Mouse (Mus musculus): Measurements from ENCODE around the gene Lrrc36. TPM values are rescaled to one million over a fixed set of nuclear protein-coding genes. Genes with fewer than 3 reads are reported as not detected.

Gene Lrrc36
- total and polyA plus RNA-seq, 3 experiments = 0.19 to 0.34 (median 0.26) TPM

DNA sequence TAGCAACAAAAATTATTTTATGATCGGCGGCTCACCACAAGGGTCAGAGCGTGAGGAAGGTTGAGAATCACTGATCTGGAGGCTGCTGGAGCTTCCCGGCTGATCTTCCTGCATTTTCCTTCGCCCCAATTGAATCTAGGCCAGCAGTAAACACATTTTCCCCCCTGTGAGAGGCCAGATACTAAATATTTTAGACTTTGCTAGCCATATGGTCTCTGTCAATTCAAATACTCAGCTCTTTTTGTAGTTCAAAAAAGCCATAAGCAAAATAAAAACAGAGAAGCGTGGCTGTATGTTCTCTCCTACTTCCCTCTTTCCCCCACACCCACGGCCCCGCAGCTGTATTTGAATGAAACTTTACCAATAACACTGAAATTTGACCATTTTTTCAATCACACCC is 9.9 kb upstream of the Lrrc36 start:
- peaks cover 4% of the 10 kb centered on the region for H3K9me3 ChIP-seq (replicated peaks; ENCODE audit: low read length)
- no peak for DNase-seq (ENCODE audit: extremely low read depth)
- dilution Hi-C loops (cut with MboI; ENCODE audit: extremely low pct_ligation_motif_present, extremely low pct_unique_long_range_greater_than_20kb, low sequenced_read_pairs) = no loop called here
- H3K9ac ChIP-seq (ENCODE audit: insufficient read depth, low read depth) = no peak overlapping the region
- no peaks in the 10 kb centered on the region for H3K36me3 ChIP-seq (replicated peaks in 1 of 2; ENCODE audit: control insufficient read depth in 1 of 2, insufficient read depth in 1 of 2, low read length in 1 of 2)
- H3K4me2 ChIP-seq (ENCODE audit: insufficient read depth, low read depth, poor library complexity, severe bottlenecking) = no peak overlapping the region
- peaks cover 0 to 13% of the 10 kb centered on the region in 2 experiments; a peak in 2 of 4 replicates for H3K4me1 ChIP-seq (ENCODE audit: control insufficient read depth in 1 of 2, insufficient read depth in 2 of 2)
- no peak overlapping the region for H3K4me3 ChIP-seq (replicated peaks in 1 of 3; ENCODE audit: low read depth in 2 of 3, low read length in 2 of 3, poor library complexity in 1 of 3)
- in situ Hi-C loops (cut with MboI; ENCODE audit: low pct_ligation_motif_present, low pct_unique_long_range_greater_than_20kb, low sequenced_read_pairs) = no loop called here
- H3K27me3 ChIP-seq (replicated peaks) = no peaks in the 10 kb centered on the region
- no peak overlapping the region for H3K27ac ChIP-seq (ENCODE audit: insufficient read depth, low read depth)
- H3K79me2 ChIP-seq (replicated peaks; ENCODE audit: control insufficient read depth, extremely low read depth, insufficient read depth, poor library complexity, severe bottlenecking) = no peaks in the 10 kb centered on the region
- TF ChIP-seq ELF1 (IDR thresholded peaks at IDR 0.05; ENCODE audit: low read depth, low read length) (no peak), IRF4 (IDR thresholded peaks at IDR 0.05; ENCODE audit: low read depth, low read length) (no peak), RAD21 (IDR thresholded peaks at IDR 0.05; ENCODE audit: low read depth, low read length) (no peak)

DNA sequence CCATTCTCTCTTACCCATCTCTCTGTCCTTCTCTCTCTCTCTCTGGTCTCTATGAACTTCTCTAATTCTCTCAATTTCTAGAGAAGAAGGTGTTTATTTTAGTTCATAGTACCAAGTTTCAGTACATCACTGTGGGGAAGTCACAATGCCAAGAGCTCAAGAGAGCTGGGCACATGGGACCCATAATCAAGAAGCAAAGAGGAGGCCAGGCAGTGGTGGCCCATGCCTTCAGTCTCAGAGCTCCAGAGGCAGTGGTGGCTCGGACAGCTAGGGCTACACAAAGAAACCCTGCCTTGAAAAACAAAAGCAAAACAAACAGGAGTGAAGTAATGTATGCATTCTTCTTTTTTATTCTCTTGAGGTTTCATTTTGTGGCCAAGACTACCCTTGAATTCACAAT is 8.9 kb upstream of the Lrrc36 start:
- Histone ChIP-seq H3K9me3 (replicated peaks; ENCODE audit: low read length) (peaks cover 4% of the 10 kb centered on the region), H3K4me2 (ENCODE audit: insufficient read depth, low read depth, poor library complexity, severe bottlenecking) (no peak overlapping the region), H3K27me3 (replicated peaks) (no peaks in the 10 kb centered on the region), H3K9ac (ENCODE audit: insufficient read depth, low read depth) (no peak overlapping the region), H3K4me1 (ENCODE audit: control insufficient read depth in 1 of 2, insufficient read depth in 2 of 2) (peaks cover 0 to 13% of the 10 kb centered on the region in 2 experiments; a peak in 2 of 4 replicates), H3K36me3 (replicated peaks in 1 of 2; ENCODE audit: control insufficient read depth in 1 of 2, insufficient read depth in 1 of 2, low read length in 1 of 2) (no peaks in the 10 kb centered on the region), H3K79me2 (replicated peaks; ENCODE audit: control insufficient read depth, extremely low read depth, insufficient read depth, poor library complexity, severe bottlenecking) (no peaks in the 10 kb centered on the region), H3K4me3 (replicated peaks in 1 of 3; ENCODE audit: low read depth in 2 of 3, low read length in 2 of 3, poor library complexity in 1 of 3) (no peak overlapping the region), H3K27ac (ENCODE audit: insufficient read depth, low read depth) (no peak overlapping the region)
- no peak for TF ChIP-seq MAFK (IDR thresholded peaks at IDR 0.05; ENCODE audit: insufficient replicate concordance, low read length)
- no peak for TF ChIP-seq MAZ (IDR thresholded peaks at IDR 0.05; ENCODE audit: low read depth, low read length)
- no peak for TF ChIP-seq TCF12 (IDR thresholded peaks at IDR 0.05; ENCODE audit: low read depth, low read length)
- TF ChIP-seq ZMIZ1 (IDR thresholded peaks at IDR 0.05; ENCODE audit: low read depth, low read length) = no peak
- no peak for TF ChIP-seq GABPA (IDR thresholded peaks at IDR 0.05; ENCODE audit: insufficient replicate concordance, low read depth, low read length)
- no peak for TF ChIP-seq ELF1 (IDR thresholded peaks at IDR 0.05; ENCODE audit: low read depth, low read length)
- TF ChIP-seq HCFC1 (IDR thresholded peaks at IDR 0.05; ENCODE audit: low read depth, low read length) = no peak
- no peak for TF ChIP-seq RAD21 (IDR thresholded peaks at IDR 0.05; ENCODE audit: low read depth, low read length)
- in situ Hi-C loops (cut with MboI; ENCODE audit: low pct_ligation_motif_present, low pct_unique_long_range_greater_than_20kb, low sequenced_read_pairs) (no loop called here), dilution Hi-C loops (cut with MboI; ENCODE audit: extremely low pct_ligation_motif_present, extremely low pct_unique_long_range_greater_than_20kb, low sequenced_read_pairs) (no loop called here)
- no peak for DNase-seq (ENCODE audit: extremely low read depth)

DNA sequence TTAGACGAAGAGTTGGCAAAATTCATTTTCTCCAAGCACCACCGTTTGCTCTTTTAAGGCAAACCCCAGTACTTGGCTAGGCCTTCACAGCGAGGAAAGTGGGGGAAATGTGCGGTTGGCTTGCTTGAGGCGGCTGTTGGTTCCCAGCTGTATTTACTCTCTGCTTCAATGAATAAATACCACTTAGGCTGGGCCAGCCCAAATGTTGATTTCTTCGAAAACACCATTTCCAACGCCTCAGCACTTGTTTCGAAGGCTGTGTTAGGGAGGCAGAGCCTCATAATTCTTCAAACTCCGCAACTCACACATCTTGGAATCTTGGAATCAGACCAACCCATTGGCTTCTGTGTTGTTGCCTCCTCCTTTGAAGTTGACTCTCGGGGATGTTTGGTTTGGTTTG is 7.0 kb upstream of the Lrrc36 start:
- no peak overlapping the region for H3K4me2 ChIP-seq (ENCODE audit: insufficient read depth, low read depth, poor library complexity, severe bottlenecking)
- H3K27me3 ChIP-seq (replicated peaks) = no peaks in the 10 kb centered on the region
- no peak overlapping the region for H3K9ac ChIP-seq (ENCODE audit: insufficient read depth, low read depth)
- in situ Hi-C loops (cut with MboI; ENCODE audit: low pct_ligation_motif_present, low pct_unique_long_range_greater_than_20kb, low sequenced_read_pairs) = no loop called here
- no peak overlapping the region for H3K4me3 ChIP-seq (replicated peaks in 1 of 3; ENCODE audit: low read depth in 2 of 3, low read length in 2 of 3, poor library complexity in 1 of 3)
- H3K79me2 ChIP-seq (replicated peaks; ENCODE audit: control insufficient read depth, extremely low read depth, insufficient read depth, poor library complexity, severe bottlenecking) = no peaks in the 10 kb centered on the region
- H3K27ac ChIP-seq (ENCODE audit: insufficient read depth, low read depth) = no peak overlapping the region
- H3K4me1 ChIP-seq (ENCODE audit: control insufficient read depth in 1 of 2, insufficient read depth in 2 of 2) = peaks cover 0 to under 1% of the 10 kb centered on the region in 2 experiments; a peak in 2 of 4 replicates
- H3K36me3 ChIP-seq (replicated peaks in 1 of 2; ENCODE audit: control insufficient read depth in 1 of 2, insufficient read depth in 1 of 2, low read length in 1 of 2) = no peaks in the 10 kb centered on the region
- H3K9me3 ChIP-seq (replicated peaks; ENCODE audit: low read length) = no peaks in the 10 kb centered on the region
- DNase-seq (ENCODE audit: extremely low read depth) = no peak
- dilution Hi-C loops (cut with MboI; ENCODE audit: extremely low pct_ligation_motif_present, extremely low pct_unique_long_range_greater_than_20kb, low sequenced_read_pairs) = no loop called here
- TF ChIP-seq CTCF (conservative IDR thresholded peaks at IDR 0.05 in 1 of 2, IDR thresholded peaks at IDR 0.05 in 1 of 2; ENCODE audit: low read depth in 2 of 2, low read length in 2 of 2) = no peak
- no peak for TF ChIP-seq JUND (conservative IDR thresholded peaks at IDR 0.05; ENCODE audit: low read depth, low read length)
- TF ChIP-seq ZMIZ1 (IDR thresholded peaks at IDR 0.05; ENCODE audit: low read depth, low read length) = no peak
- no peak for TF ChIP-seq USF2 (conservative IDR thresholded peaks at IDR 0.05; ENCODE audit: low read depth, low read length)
- no peak for TF ChIP-seq ZKSCAN1 (IDR thresholded peaks at IDR 0.05; ENCODE audit: borderline replicate concordance, low read depth, low read length)
- TF ChIP-seq E2F4 (IDR thresholded peaks at IDR 0.05; ENCODE audit: insufficient replicate concordance, low read depth, low read length) = no peak
- no peak for TF ChIP-seq POLR2AphosphoS2 (IDR thresholded peaks at IDR 0.05; ENCODE audit: low read depth, low read length)
- no peak for TF ChIP-seq ZNF384 (IDR thresholded peaks at IDR 0.05; ENCODE audit: low read depth, low read length)
- TF ChIP-seq RAD21 (IDR thresholded peaks at IDR 0.05; ENCODE audit: low read depth, low read length) = no peak
- TF ChIP-seq KAT2A (IDR thresholded peaks at IDR 0.05; ENCODE audit: insufficient replicate concordance, low read length) = no peak
- TF ChIP-seq CHD2 (IDR thresholded peaks at IDR 0.05; ENCODE audit: low read length) = no peak
- TF ChIP-seq MXI1 (IDR thresholded peaks at IDR 0.05; ENCODE audit: low read depth, low read length) = no peak
- TF ChIP-seq SIN3A (IDR thresholded peaks at IDR 0.05; ENCODE audit: low read length) = no peak
- TF ChIP-seq BHLHE40 (IDR thresholded peaks at IDR 0.05; ENCODE audit: low read depth, low read length) = no peak
- TF ChIP-seq GABPA (IDR thresholded peaks at IDR 0.05; ENCODE audit: insufficient replicate concordance, low read depth, low read length) = no peak
- TF ChIP-seq NELFE (IDR thresholded peaks at IDR 0.05; ENCODE audit: low read depth, low read length) = no peak
- TF ChIP-seq ELF1 (IDR thresholded peaks at IDR 0.05; ENCODE audit: low read depth, low read length) = no peak
- TF ChIP-seq RCOR1 (conservative IDR thresholded peaks at IDR 0.05; ENCODE audit: low read depth, low read length) = no peak
